Mouse (Mus musculus): ENCODE data around the gene Hoxd4. TPM values are rescaled to one million over a fixed set of nuclear protein-coding genes. Genes with fewer than 3 reads are reported as not detected.
A peak's percentile ranks its signal among the peaks of the same experiment; 100 is the strongest.

Hoxd4 gene
- 0.16 and 0.94 TPM in 2 replicates for total RNA-seq (2012; rRNA removed)

- H3K4me3 ChIP-seq (ENCODE audit: insufficient read depth in 1 of 2, low read depth in 1 of 2, low read length in 2 of 2, poor library complexity in 1 of 2, severe bottlenecking in 1 of 2), result peak within 1 kb of the TSS; percentile 46 to 52
- no peaks in the 10 kb centered on the region for H3K36me3 ChIP-seq (ENCODE audit: control insufficient read depth, insufficient read depth, low read length, poor library complexity, severe bottlenecking)
- no peak for DNase-seq (ENCODE audit: low read depth, low spot score)
- H3K9ac ChIP-seq (ENCODE audit: insufficient read depth, low read depth, low read length, poor library complexity, severe bottlenecking), result no peak within 1 kb of the TSS
- in situ Hi-C loops (cut with MboI; ENCODE audit: low sequenced_read_pairs in 2 of 2, unreplicated experiment in 2 of 2), result loop anchor here (10.0 to 25.0 kb wide), 4 partner anchors 343 to 875 kb away; no protein-coding TSS in a partner anchor
- TF ChIP-seq MAFK (IDR thresholded peaks at IDR 0.05; ENCODE audit: insufficient read depth, low read depth, low read length) (no peak), ZNF384 (IDR thresholded peaks at IDR 0.05; ENCODE audit: low read depth, low read length) (no peak), HCFC1 (IDR thresholded peaks at IDR 0.05; ENCODE audit: borderline replicate concordance, insufficient read depth, low read length) (no peak), ZC3H11A (IDR thresholded peaks at IDR 0.05; ENCODE audit: borderline replicate concordance, low read depth, low read length) (no peak), CHD2 (IDR thresholded peaks at IDR 0.05; ENCODE audit: low read depth, low read length) (no peak)
- H3K4me1 ChIP-seq (ENCODE audit: control insufficient read depth in 2 of 2, insufficient read depth in 2 of 2, low read length in 2 of 2, poor library complexity in 1 of 2), result peaks cover 0 to 2% of the 10 kb centered on the region in 2 experiments; a peak in 1 of 4 replicates
- H3K27ac ChIP-seq (ENCODE audit: insufficient read depth, low read depth, low read length, poor library complexity, severe bottlenecking), result no peak within 1 kb of the TSS
- no peaks in the 10 kb centered on the region for H3K9me3 ChIP-seq (ENCODE audit: control insufficient read depth, insufficient read depth, low read depth, low read length)
Observed at GRCm38 (mm10) chr2:74711721-74712621, at the start of gene Hoxd4, which contains the start of gene Hoxd3. Gene Hoxd4 (plus strand): TSS chr2:74711929. Gene Hoxd3 (plus strand): TSS chr2:74711927.

GRCm38 (mm10) chr2:74663291-74663925 lies 48.3 kb upstream of the Hoxd4 start:
- no peak for DNase-seq (ENCODE audit: low read depth, low spot score)
- H3K9ac ChIP-seq (ENCODE audit: insufficient read depth, low read depth, low read length, poor library complexity, severe bottlenecking), result no peak overlapping the region

DNA sequence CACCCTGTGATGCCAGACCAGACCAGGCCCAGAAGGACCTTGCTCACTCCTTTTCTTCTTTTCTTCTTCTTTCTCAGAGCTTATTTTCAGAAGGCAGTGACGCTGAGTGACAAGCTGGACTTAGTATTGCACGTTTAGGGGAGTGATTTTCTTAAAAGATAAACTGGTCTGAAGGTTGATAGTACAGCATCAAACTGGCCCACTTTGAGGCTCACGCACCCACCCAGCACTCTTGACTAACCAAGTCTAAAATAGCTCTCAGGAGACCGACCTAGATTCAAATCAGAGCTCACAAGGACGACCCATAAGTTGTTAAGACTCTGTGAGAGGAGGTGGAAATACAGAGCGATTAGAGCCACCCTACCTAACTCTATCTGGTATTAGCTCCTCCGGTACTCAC lies 45.3 kb upstream of the Hoxd4 start:
- Histone ChIP-seq H3K36me3 (ENCODE audit: control insufficient read depth, insufficient read depth, low read length, poor library complexity, severe bottlenecking) (no peaks in the 10 kb centered on the region), H3K27ac (ENCODE audit: insufficient read depth, low read depth, low read length, poor library complexity, severe bottlenecking) (no peak overlapping the region), H3K4me1 (ENCODE audit: control insufficient read depth in 2 of 2, insufficient read depth in 2 of 2, low read length in 2 of 2, poor library complexity in 1 of 2) (peaks cover 0 to 3% of the 10 kb centered on the region in 2 experiments; a peak in 1 of 4 replicates), H3K9me3 (ENCODE audit: control insufficient read depth, insufficient read depth, low read depth, low read length) (no peaks in the 10 kb centered on the region), H3K4me3 (ENCODE audit: insufficient read depth in 1 of 2, low read depth in 1 of 2, low read length in 2 of 2, poor library complexity in 1 of 2, severe bottlenecking in 1 of 2) (no peak overlapping the region), H3K9ac (ENCODE audit: insufficient read depth, low read depth, low read length, poor library complexity, severe bottlenecking) (no peak overlapping the region)
- TF ChIP-seq MAFK (IDR thresholded peaks at IDR 0.05; ENCODE audit: insufficient read depth, low read depth, low read length) (no peak), ZC3H11A (IDR thresholded peaks at IDR 0.05; ENCODE audit: borderline replicate concordance, low read depth, low read length) (no peak), ZNF384 (IDR thresholded peaks at IDR 0.05; ENCODE audit: low read depth, low read length) (no peak), HCFC1 (IDR thresholded peaks at IDR 0.05; ENCODE audit: borderline replicate concordance, insufficient read depth, low read length) (no peak), CHD2 (IDR thresholded peaks at IDR 0.05; ENCODE audit: low read depth, low read length) (no peak)
- DNase-seq (ENCODE audit: low read depth, low spot score), result no peak
- in situ Hi-C loops (cut with MboI; ENCODE audit: low sequenced_read_pairs in 2 of 2, unreplicated experiment in 2 of 2), result loop anchor here (10.0 to 25.0 kb wide), 3 partner anchors 604 to 1392 kb away; partner anchors contain the start of gene Sp9 (in 1 of the 2)

More at GRCm38 (mm10) chr2:74663291-74663925, 48.3 kb upstream of the Hoxd4 start:
- Histone ChIP-seq H3K9me3 (ENCODE audit: control insufficient read depth, insufficient read depth, low read depth, low read length) (no peaks in the 10 kb centered on the region), H3K27ac (ENCODE audit: insufficient read depth, low read depth, low read length, poor library complexity, severe bottlenecking) (no peak overlapping the region), H3K36me3 (ENCODE audit: control insufficient read depth, insufficient read depth, low read length, poor library complexity, severe bottlenecking) (no peaks in the 10 kb centered on the region), H3K4me1 (ENCODE audit: control insufficient read depth in 2 of 2, insufficient read depth in 2 of 2, low read length in 2 of 2, poor library complexity in 1 of 2) (peaks cover 0 to 2% of the 10 kb centered on the region in 2 experiments; a peak in 1 of 4 replicates), H3K4me3 (ENCODE audit: insufficient read depth in 1 of 2, low read depth in 1 of 2, low read length in 2 of 2, poor library complexity in 1 of 2, severe bottlenecking in 1 of 2) (no peak overlapping the region)
- TF ChIP-seq ZNF384 (IDR thresholded peaks at IDR 0.05; ENCODE audit: low read depth, low read length) (no peak), CHD2 (IDR thresholded peaks at IDR 0.05; ENCODE audit: low read depth, low read length) (no peak), HCFC1 (IDR thresholded peaks at IDR 0.05; ENCODE audit: borderline replicate concordance, insufficient read depth, low read length) (no peak), MAFK (IDR thresholded peaks at IDR 0.05; ENCODE audit: insufficient read depth, low read depth, low read length) (no peak), ZC3H11A (IDR thresholded peaks at IDR 0.05; ENCODE audit: borderline replicate concordance, low read depth, low read length) (no peak)
- in situ Hi-C loops (cut with MboI; ENCODE audit: low sequenced_read_pairs in 2 of 2, unreplicated experiment in 2 of 2), result loop anchor here (10.0 to 25.0 kb wide), 3 partner anchors 601 to 1389 kb away; partner anchors contain the start of gene Sp9 (in 1 of the 2)

DNA sequence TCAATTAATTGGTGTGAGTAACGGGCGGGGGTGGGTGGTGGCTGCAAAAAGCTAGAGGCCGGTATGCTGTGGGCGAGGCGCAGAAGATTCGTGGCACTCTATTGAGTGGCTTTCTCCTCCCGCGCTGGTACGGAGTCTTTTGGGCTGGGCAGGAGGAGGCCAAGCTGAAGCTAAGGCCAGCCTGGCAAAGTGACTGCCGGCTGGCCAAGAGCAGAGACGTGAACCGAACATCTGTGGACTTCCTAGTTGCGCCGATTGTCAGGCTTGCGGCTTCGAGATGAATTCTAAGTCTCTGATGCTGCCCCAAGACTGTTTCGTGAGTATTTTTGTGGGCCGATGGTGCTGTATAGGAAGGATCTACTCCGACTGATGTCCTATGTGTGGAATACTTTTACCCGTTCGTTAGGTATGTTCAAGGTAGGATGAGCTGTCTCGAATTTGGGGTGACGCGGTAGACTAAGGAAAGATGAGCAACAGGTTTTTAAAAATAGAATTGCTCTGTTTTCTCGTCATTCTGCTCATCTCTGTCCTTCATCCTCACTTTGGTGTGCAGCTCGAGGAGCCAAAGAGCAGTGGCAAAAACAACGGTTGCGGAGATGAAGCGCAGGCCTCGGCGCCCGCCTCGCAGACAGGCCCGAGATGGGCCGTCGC lies 44.4 kb upstream of the Hoxd4 start:
- 0 out of 4 replicates have a peak overlapping the region, but pooled peaks of 1 of the 2 experiments have one; percentile 10 for H3K4me3 ChIP-seq (ENCODE audit: insufficient read depth in 1 of 2, low read depth in 1 of 2, low read length in 2 of 2, poor library complexity in 1 of 2, severe bottlenecking in 1 of 2)
- no peak overlapping the region for H3K9ac ChIP-seq (ENCODE audit: insufficient read depth, low read depth, low read length, poor library complexity, severe bottlenecking)
- H3K9me3 ChIP-seq (ENCODE audit: control insufficient read depth, insufficient read depth, low read depth, low read length), result no peaks in the 10 kb centered on the region
- peaks cover 0 to 3% of the 10 kb centered on the region in 2 experiments; a peak in 1 of 4 replicates for H3K4me1 ChIP-seq (ENCODE audit: control insufficient read depth in 2 of 2, insufficient read depth in 2 of 2, low read length in 2 of 2, poor library complexity in 1 of 2)
- H3K27ac ChIP-seq (ENCODE audit: insufficient read depth, low read depth, low read length, poor library complexity, severe bottlenecking), result no peak overlapping the region
- in situ Hi-C loops (cut with MboI; ENCODE audit: low sequenced_read_pairs in 2 of 2, unreplicated experiment in 2 of 2), result loop anchor here (10.0 to 25.0 kb wide), 3 partner anchors 605 to 1393 kb away; partner anchors contain the start of gene Sp9 (in 1 of the 2)
- TF ChIP-seq MAFK (IDR thresholded peaks at IDR 0.05; ENCODE audit: insufficient read depth, low read depth, low read length) (no peak), HCFC1 (IDR thresholded peaks at IDR 0.05; ENCODE audit: borderline replicate concordance, insufficient read depth, low read length) (no peak), ZNF384 (IDR thresholded peaks at IDR 0.05; ENCODE audit: low read depth, low read length) (no peak), ZC3H11A (IDR thresholded peaks at IDR 0.05; ENCODE audit: borderline replicate concordance, low read depth, low read length) (no peak), CHD2 (IDR thresholded peaks at IDR 0.05; ENCODE audit: low read depth, low read length) (no peak)
- DNase-seq (ENCODE audit: low read depth, low spot score), result no peak
- no peaks in the 10 kb centered on the region for H3K36me3 ChIP-seq (ENCODE audit: control insufficient read depth, insufficient read depth, low read length, poor library complexity, severe bottlenecking)
